Comparison of ENCODE assay signal across 8 mouse cellular contexts in genomic region chr4:53844835-53845619, GRCm38 (mm10). TPM values are rescaled to one million over a fixed set of nuclear protein-coding genes. Genes with fewer than 3 reads are reported as not detected.
DNase-seq lines count a peak whose midpoint lies in the region; ATAC-seq lines count a peak whose summit lies in the region.

No protein-coding gene starts in this region.

- H3K27ac ChIP-seq in hindbrain, embryonic 11.5 days (ENCODE audit: low read depth, low read length): no peak overlapping the region
- no peak overlapping the region for H3K27ac ChIP-seq in hindbrain, embryonic 10.5 days
- no peak overlapping the region for H3K27ac ChIP-seq in embryonic facial prominence, embryonic 10.5 days (replicated peaks)

- H3K4me3 ChIP-seq in hindbrain, embryonic 11.5 days (ENCODE audit: low read depth, low read length): no peak overlapping the region
- H3K4me3 ChIP-seq in hindbrain, embryonic 10.5 days: no peak overlapping the region
- no peak overlapping the region for H3K4me3 ChIP-seq in embryonic facial prominence, embryonic 10.5 days

- no peaks in the 10 kb centered on the region for H3K27me3 ChIP-seq in hindbrain, embryonic 11.5 days (ENCODE audit: control insufficient read depth, insufficient read depth, low read length)
- no peaks in the 10 kb centered on the region for H3K27me3 ChIP-seq in hindbrain, embryonic 10.5 days (ENCODE audit: insufficient read depth, poor library complexity, severe bottlenecking)
- H3K27me3 ChIP-seq in embryonic facial prominence, embryonic 10.5 days (replicated peaks; ENCODE audit: low read depth, poor library complexity, severe bottlenecking): no peaks in the 10 kb centered on the region

- 49% methylated on average over 6 of the region's 6 CpGs for WGBS in hindbrain, embryonic 11.5 days
- WGBS in hindbrain, embryonic 10.5 days: 57% methylated on average over 6 of the region's 6 CpGs
- 58% methylated on average over 6 of the region's 6 CpGs for WGBS in embryonic facial prominence, embryonic 10.5 days

- DNase-seq in hindbrain, embryonic 11.5 days (ENCODE audit: low spot score): peak; percentile 34
- DNase-seq in hindbrain, embryonic 10.5 days (ENCODE audit: low spot score): no peak
- DNase-seq in A20 (ENCODE audit: low read depth, low spot score): peak; percentile 66
- peak; percentile 35 for DNase-seq in MN1 (ENCODE audit: low spot score)
- DNase-seq in embryonic facial prominence, embryonic 10.5 days (ENCODE audit: low spot score): peak; percentile 27
- peak; percentile 50 for DNase-seq in kidney, postnatal 14 days
- no peak for DNase-seq in ovary, postnatal 10 days (ENCODE audit: low spot score)

- H3K9ac ChIP-seq in hindbrain, embryonic 11.5 days (ENCODE audit: low read depth, low read length): no peak overlapping the region

- no peaks in the 10 kb centered on the region for H3K9me3 ChIP-seq in hindbrain, embryonic 11.5 days (ENCODE audit: control insufficient read depth, low read length)
- H3K9me3 ChIP-seq in hindbrain, embryonic 10.5 days: no peaks in the 10 kb centered on the region
- no peaks in the 10 kb centered on the region for H3K9me3 ChIP-seq in embryonic facial prominence, embryonic 10.5 days

- ATAC-seq in hindbrain, embryonic 11.5 days (ENCODE audit: low FRiP score): no peak
- ATAC-seq in neutrophil, adult 5-6 weeks (ENCODE audit: extremely low read depth, insufficient number of reproducible peaks, low FRiP score, poor library complexity, severe bottlenecking): peak; percentile 60; the same call in 1 of the 2 replicates

- no peaks in the 10 kb centered on the region for H3K36me3 ChIP-seq in hindbrain, embryonic 11.5 days (ENCODE audit: control insufficient read depth, insufficient read depth, low read length)
- H3K36me3 ChIP-seq in hindbrain, embryonic 10.5 days: no peaks in the 10 kb centered on the region
- H3K36me3 ChIP-seq in embryonic facial prominence, embryonic 10.5 days (replicated peaks): no peaks in the 10 kb centered on the region

- no peak overlapping the region for H3K4me2 ChIP-seq in hindbrain, embryonic 11.5 days (replicated peaks; ENCODE audit: low read depth, low read length)

- no peaks in the 10 kb centered on the region for H3K4me1 ChIP-seq in hindbrain, embryonic 11.5 days (replicated peaks; ENCODE audit: control insufficient read depth, insufficient read depth, low read length)
- H3K4me1 ChIP-seq in hindbrain, embryonic 10.5 days (replicated peaks): no peaks in the 10 kb centered on the region
- peaks cover 2% of the 10 kb centered on the region; the same call in 1 of the 2 replicates for H3K4me1 ChIP-seq in embryonic facial prominence, embryonic 10.5 days

RNA-seq across cellular contexts. Expression of gene Tmem38b, which starts 19.2 kb away (rescaled TPM):
- 5.8 and 6.7 TPM in 2 replicates for polyA plus RNA-seq in hindbrain, embryonic 11.5 days (2014; fragmentation: Nextera tagmentation; extraction: Ambion mirVana)
- 3.8 TPM in 2 replicates for polyA plus RNA-seq in hindbrain, embryonic 10.5 days (2016; fragmentation: Nextera tagmentation; extraction: Ambion mirVana)
- 4.6 and 4.8 TPM in 2 replicates for polyA plus RNA-seq in embryonic facial prominence, embryonic 10.5 days (2016; fragmentation: Nextera tagmentation; extraction: Ambion mirVana)
- total RNA-seq in neutrophil, adult 5-6 weeks (2017): 7.5 and 10.1 TPM in 2 replicates

Comparison
In these comparisons a context has a peak if more than half of its experiments do, and no peak if none do; other contexts are left out.
1. DNase-seq: peak in hindbrain, embryonic 11.5 days (single experiment), A20 (single experiment), MN1 (single experiment), embryonic facial prominence, embryonic 10.5 days (single experiment) and kidney, postnatal 14 days (single experiment); none in hindbrain, embryonic 10.5 days (single experiment) and ovary, postnatal 10 days (single experiment).